Mouse (Mus musculus): Measurements from ENCODE around the gene Acbd5. TPM values are rescaled to one million over a fixed set of nuclear protein-coding genes. Genes with fewer than 3 reads are reported as not detected.

The Acbd5 gene
- total RNA-seq, 2 experiments from 2014 or later: 46.5 to 86.6 TPM

Other genes starting within 250 kb of the Acbd5 start
- gene Pdss1, start 172.6 kb upstream of the Acbd5 start, total RNA-seq (2015; ENCODE audit: low replicate concordance): 6.3 and 17.9 TPM in 2 replicates
- gene Pdss1, start 172.6 kb upstream of the Acbd5 start, total RNA-seq (2017; ENCODE audit: low replicate concordance): 2.6 and 7.8 TPM in 2 replicates
- gene Abi1, start 27.9 kb upstream of the Acbd5 start, total RNA-seq (2015; ENCODE audit: low replicate concordance): 44.4 and 53.1 TPM in 2 replicates
- gene Abi1, start 27.9 kb upstream of the Acbd5 start, total RNA-seq (2017; ENCODE audit: low replicate concordance): 53.5 and 75.7 TPM in 2 replicates
- 0.38 and 4.8 TPM in 2 replicates for gene Mastl, start 87.9 kb downstream of the Acbd5 start, total RNA-seq (2015; ENCODE audit: low replicate concordance)
- 1.8 and 9.5 TPM in 2 replicates for gene Mastl, start 87.9 kb downstream of the Acbd5 start, total RNA-seq (2017; ENCODE audit: low replicate concordance)
- 68.3 and 70.5 TPM in 2 replicates for gene Yme1l1, start 88.2 kb downstream of the Acbd5 start, total RNA-seq (2015; ENCODE audit: low replicate concordance)
- gene Yme1l1, start 88.2 kb downstream of the Acbd5 start, total RNA-seq (2017; ENCODE audit: low replicate concordance): 77.9 and 83.5 TPM in 2 replicates
- not detected in 2 replicates for gene 4931423N10Rik, start 139.3 kb downstream of the Acbd5 start, total RNA-seq (2015; ENCODE audit: low replicate concordance)
- gene 4931423N10Rik, start 139.3 kb downstream of the Acbd5 start, total RNA-seq (2017; ENCODE audit: low replicate concordance): not detected in 2 replicates

Data from erythroblast, adult 5-6 weeks (primary cell).